Mouse (Mus musculus): ENCODE results near the gene Tgfbr3l.

The Tgfbr3l gene

DNA sequence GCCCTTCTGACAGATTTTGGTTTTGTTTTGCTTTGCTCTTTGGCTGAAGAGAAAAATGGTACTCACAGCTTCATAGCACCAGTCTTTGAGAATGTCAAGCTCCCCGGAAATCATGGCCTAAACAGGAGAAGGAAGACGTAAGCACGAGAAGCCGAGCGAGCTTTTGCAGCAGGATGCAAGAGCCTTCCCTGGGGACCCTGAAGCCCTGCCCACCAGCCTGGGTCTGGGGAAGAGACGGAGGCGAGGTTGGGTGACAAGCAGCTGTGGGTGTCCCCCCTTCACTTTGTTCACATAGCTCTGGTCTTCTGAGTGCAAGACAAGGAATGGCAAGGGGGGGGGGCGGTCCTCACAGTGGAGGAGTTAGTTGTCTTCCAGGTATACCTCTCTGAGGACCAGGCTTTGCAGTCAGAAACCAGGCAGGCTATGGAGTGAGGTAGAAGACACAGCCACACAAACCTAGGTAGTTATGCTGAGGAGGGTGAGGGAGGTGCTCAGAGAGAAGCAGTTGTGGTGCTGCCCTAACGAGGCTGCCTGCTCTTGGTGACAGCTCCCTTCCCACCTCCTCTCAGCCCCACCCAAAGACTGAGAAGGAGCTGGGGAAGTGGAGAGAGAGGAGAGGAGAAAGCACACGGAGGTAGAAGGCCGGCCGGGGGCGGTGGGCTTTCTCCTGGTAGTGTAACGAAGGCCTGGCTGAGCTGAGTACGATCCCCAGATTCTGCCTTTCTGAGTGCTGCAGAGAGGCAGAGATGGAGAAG, 17.3 kb downstream of the Tgfbr3l start:
- DNase-seq (ENCODE audit: low read depth, low spot score): no peak

DNA sequence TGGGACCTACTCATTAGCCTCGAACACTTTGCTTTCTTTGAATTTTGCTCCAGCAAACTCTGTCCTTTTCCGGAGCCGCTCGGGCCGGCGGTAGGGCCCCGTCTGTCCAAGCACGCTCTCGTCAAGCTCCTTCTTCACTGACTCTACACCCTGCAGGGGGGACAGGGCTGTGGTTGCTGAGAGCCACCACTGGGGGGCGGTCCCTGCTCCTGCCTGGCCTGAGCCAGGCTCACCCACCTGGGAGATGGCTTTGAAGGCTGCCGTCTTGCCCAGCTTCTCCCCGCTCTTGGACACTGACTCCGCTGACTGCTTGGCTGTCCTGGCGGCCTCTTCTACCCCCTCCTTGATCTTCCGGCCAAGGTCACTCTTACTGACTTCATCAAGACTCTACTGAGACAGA, 19.6 kb downstream of the Tgfbr3l start:
- peak; percentile 72 for DNase-seq (ENCODE audit: low read depth, low spot score)

DNA sequence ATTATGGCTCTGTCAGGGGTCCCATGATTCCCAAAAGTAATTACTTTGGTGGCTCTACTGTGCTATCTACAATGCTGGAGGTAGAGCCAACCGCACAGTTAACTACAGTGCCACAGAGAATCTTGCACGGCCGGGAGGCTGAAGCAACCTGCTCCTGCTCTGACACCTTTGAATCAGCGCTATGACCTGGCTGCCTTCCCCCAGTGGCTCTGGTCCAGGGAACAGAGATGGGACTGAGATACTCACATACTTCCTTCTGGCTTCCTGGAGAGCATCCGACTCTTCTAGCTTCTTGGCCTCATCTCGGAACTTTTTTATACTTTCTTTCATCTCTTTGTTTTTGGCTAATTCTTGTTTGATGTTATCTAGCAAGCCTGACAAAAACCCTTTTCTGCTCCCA, 21.6 kb downstream of the Tgfbr3l start:
- DNase-seq (ENCODE audit: low read depth, low spot score): no peak

DNA sequence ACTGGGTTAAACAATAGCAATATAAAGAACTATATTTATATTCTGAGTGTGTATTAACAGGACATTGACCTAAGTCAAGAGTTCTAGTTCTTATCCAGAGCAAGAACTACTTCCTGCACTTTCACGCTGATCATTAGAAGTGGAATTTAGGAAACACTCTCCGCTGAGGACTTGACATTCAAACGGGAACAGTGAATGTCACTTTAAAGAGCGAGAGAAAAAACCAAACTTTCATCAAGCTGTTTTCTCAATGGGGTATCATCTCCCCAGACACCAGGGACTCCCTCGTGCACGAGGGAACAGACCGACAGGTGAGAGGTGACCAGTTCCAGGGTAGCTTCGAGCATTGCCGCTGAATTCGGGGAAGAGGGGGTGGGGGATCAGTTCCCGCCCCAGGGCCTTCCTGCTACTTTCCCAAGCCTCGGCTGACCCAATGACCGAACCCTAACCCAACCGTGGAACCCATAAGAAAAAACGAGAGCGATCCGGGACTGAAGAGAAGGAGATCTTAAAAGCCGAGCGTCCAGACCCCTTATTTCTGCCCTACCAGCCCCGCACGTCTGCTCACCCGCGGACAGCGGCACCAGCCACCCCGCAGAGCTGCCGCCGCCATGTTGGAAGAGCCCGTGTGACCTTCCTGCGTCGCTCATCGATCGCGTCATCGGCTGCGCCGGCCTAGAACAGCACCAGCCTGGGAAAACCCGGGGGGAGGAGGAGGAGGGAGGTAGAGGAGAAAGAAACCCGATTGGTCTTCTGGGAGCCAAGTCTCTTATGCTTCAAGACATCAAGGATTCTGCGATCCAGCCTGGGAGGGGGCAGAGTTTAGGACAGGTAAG, 27.5 kb downstream of the Tgfbr3l start, which contains the start of gene Timm44:
TSS of gene Timm44 (minus strand) at position 639 of the 836 bp plus-strand sequence.
- peak; percentile 97 for DNase-seq (ENCODE audit: low read depth, low spot score)

DNA sequence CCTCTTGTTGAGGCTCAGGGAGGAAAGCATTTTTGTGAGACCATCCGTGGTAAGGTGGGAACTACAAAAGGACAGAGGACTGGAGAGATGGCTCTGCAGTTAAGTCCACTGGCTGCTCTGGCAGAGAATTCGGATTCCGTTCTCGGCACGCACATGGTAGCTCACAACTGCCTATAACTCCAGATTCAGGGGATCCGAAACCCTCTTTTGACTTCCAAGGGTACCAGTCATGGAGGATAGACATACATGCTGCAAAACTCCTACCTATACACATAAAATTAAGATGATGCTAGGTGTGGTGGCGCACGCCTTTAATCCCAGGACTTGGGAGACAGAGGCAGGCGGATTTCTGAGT, 28.1 kb downstream of the Tgfbr3l start:
- DNase-seq (ENCODE audit: low read depth, low spot score): no peak

DNA sequence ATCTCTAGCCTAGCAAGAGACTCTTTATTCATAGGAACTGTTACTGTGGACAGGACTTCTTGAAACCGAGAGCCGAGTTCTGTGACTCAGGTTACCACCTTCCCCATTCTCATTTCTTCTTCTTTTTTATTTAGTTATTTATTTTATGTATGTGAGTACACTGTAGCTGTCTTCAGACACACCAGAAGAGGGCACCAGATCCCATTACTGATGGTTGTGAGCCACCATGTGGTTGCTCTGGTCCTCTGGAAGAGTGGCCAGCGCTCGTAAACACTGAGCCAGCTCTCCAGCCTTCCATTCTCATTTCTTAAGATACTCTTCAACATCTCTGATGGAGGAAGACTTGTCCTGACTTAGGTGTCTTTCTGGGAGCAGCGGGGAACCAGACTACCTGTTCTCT, 44.7 kb downstream of the Tgfbr3l start:
- DNase-seq (ENCODE audit: low read depth, low spot score): no peak

DNA sequence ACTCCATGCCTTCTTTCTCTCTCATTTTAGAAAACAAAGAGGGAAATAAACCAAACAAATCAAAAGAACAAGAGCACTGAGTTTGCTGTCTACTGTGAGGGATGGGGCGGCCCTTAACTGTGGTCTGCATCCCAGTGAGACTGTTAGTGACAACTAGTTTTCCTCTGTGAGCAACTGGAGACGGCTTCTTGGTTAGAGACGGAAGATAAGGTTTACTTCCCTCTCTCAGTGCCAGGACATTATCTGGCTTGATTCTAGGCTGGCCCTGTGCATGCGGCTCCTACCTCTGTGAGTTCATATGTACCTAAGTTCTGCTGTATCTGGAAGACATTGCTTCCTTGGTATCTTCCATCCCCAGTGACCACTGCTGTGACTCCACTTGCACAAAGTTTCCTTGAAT, 49.8 kb downstream of the Tgfbr3l start:
- no peak for DNase-seq (ENCODE audit: low read depth, low spot score)

All from ES-CJ7 (cell line).